Mouse (Mus musculus) mammary gland, adult 2 months (tissue): ENCODE measurements around the gene Fam151b. TPM values are rescaled to one million over a fixed set of nuclear protein-coding genes. Genes with fewer than 3 reads are reported as not detected.

Source experiments
- polyA plus RNA-seq: library from polyadenylated mRNA; depleted of rRNA; stranded (reverse); fragments of >200 nt; gene quantifications from 2 replicates; pipeline ENCODE4 v1.2.3, GENCODE M21; 2012; ENCODE audit warnings: low replicate concordance; rRNA removed

Gene Fam151b
- polyA plus RNA-seq: 1.5 and 2.5 TPM in 2 replicates

GRCm38 (mm10) chr13:92483852-92484463 is at the start of gene Fam151b:
Fam151b (minus strand) TSS chr13:92484015.

GRCm38 (mm10) chr13:92530721-92531211 is 47.0 kb upstream of the Fam151b start, which contains the start of gene Zfyve16:
Zfyve16 (minus strand) TSS chr13:92530868.

DNA sequence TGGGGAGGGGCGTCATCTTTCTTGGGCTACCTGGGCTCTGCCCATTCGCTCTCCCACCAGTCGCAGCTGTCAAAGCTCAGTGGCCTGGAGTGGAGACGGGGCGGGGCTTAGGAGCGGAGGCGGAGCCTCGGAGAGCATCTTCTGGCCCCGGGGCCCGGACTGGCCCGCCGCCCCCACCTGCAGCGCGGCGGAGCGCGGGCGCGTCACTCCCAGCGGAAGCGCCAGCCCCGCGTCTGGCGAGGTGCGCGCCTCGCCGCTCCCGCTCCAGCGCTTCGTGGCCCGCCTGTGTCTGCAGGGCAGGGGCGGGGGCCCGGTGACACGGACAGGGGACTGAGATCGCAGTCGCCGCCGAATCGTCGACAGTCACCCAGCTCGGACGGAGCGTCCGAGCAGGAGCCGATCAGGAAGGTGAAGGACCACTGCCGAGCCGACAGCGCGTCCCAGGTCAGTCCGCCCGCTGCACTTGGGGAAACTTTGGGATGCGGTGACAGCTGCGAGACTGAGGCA is 58.0 kb downstream of the Fam151b start, which contains the start of gene Ankrd34b:
Ankrd34b (plus strand) TSS at position 139 of the 507 bp plus-strand sequence.

Other genes starting within 250 kb of the Fam151b start
- gene Gm20379, start 178.0 kb downstream of the Fam151b start, polyA plus RNA-seq: not detected in 2 replicates
- 0.72 and 1.0 TPM in 2 replicates for gene Dhfr, start 129.3 kb downstream of the Fam151b start, polyA plus RNA-seq
- 3.6 and 4.5 TPM in 2 replicates for gene Msh3, start 129.0 kb downstream of the Fam151b start, polyA plus RNA-seq
- gene Ankrd34b, start 58.1 kb downstream of the Fam151b start, polyA plus RNA-seq: not detected in 2 replicates
- gene Zfyve16, start 46.9 kb upstream of the Fam151b start, polyA plus RNA-seq: 2.0 and 6.4 TPM in 2 replicates
- gene Spz1, start 92.2 kb upstream of the Fam151b start, polyA plus RNA-seq: not detected in 2 replicates
- 19.1 and 22.6 TPM in 2 replicates for gene Serinc5, start 127.1 kb upstream of the Fam151b start, polyA plus RNA-seq